Mouse (Mus musculus): ENCODE results near the gene Eme1.
"Not testable (repeated sequence)": the region's sequence is repeated elsewhere in the genome, so short reads cannot be mapped to it uniquely, and the experiment has no call there.

The Eme1 gene

DNA sequence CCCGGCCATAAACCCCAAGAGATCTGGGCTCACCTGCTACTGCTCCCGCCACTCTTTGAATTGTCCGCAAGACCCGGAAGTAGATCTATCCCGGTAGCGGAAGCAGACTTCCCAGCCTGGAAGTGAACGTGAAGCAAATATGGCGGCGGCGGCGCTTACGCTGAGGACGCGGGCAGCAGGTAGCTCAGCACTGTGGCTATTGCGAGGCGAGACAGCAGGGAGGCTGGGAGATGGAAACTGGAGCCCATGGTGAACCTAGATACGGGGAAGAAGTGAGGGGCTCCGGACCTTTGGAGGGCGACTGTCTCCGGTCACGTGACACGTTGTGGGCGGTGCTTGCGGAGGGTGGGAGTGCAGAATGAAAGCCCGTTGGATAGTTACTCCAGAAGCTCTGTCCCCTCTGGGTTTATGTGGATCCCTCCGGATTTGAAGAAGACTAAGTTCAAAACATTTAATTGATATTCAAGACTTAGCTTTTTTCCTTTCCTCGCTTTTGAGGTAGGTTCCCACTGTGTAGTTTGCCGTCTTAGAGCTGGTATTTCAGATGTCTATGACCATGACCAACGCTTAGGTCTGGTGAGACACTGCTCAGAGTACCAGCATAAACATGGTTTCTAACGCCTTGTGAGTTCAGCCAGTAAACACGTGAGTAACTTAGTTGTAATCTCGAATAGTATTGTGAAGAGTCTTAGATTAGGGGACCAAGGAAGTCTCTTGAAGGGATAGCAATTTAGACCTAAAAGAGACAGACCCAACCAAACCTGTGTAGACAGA lies at the start of gene Eme1, which contains the start of gene Mrpl27:
Gene Eme1, minus strand, starts transcription at position 302 of the 774 bp plus-strand sequence.
Gene Mrpl27, plus strand, starts transcription at position 105 of the 774 bp plus-strand sequence.
- DNase-seq, result peak; percentile 66 to 79

DNA sequence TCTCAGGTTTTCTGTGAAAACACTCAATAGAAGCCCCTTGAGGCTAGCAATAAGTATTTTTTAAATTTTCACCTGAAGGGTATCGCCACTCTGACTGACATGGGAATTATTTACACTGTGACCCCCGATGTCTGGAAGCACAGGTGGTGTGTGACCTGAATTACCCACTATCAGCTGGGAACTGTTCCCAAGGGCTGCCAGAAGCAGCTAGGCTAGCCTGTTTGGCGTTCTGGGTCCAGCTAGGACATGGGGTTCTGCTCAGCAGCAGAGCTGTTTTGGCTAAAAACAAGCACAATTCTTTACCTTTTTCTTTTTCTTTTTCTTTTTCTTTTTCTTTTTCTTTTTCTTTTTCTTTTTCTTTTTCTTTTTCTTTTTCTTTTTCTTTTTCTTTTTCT lies 48.4 kb upstream of the Eme1 start:
- DNase-seq, result no peak

DNA sequence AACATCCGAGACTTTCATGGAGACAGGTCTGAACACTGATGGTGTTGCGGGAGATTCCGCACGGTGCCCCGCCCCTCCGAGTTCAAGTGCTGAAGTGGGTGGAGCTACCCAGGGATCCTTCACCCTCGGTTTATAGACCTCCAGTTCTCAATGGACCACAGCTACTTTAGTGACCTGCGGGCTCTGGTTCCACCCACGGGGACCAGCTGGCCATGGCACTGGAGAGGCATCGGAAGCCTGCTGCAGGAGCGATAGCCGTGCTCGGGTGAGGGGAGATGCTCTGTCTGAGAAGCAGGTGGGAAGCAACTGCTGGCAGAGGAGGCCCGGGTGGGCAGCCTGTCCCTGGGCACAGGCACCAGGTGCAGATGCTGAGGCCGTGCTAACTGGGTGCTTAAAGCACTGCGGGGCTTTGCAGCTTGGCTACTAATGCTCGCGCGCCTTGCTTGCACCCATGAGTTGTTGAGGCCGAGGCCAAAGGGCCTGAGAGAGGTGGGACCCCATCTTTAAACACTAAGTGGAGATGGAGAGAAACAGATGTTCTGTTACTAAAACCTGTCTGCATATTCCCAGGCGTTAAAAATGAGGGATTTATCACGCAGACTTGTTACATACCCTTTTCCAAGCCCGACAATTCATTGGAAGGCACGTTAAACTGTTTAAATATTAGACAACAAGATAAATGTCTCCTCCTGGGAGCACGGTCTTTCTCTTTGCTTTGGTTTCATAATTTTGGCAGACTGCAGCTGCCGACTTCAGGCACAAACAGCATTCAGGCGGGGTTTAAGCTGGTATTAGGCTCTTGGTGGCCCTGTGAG lies 47.8 kb upstream of the Eme1 start:
- DNase-seq, result no peak

DNA sequence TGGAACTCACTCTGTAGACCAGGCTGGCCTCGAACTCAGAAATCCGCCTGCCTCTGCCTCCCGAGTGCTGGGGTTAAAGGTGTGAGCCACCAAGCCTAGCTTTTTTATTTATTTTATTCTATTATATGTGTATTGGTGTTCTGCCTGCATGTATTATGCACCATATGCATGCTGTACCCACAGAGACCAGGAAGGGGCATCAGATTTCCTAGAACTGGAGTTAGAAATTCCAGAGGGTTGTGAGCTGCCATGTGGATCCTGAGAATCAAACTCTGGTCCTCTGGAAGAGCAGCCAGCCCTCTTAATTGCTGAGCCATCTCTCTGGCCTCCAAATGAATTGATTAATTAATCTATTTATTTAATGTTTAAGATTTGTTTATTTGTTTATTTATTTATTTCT lies 45.6 kb upstream of the Eme1 start:
- DNase-seq, result no peak

DNA sequence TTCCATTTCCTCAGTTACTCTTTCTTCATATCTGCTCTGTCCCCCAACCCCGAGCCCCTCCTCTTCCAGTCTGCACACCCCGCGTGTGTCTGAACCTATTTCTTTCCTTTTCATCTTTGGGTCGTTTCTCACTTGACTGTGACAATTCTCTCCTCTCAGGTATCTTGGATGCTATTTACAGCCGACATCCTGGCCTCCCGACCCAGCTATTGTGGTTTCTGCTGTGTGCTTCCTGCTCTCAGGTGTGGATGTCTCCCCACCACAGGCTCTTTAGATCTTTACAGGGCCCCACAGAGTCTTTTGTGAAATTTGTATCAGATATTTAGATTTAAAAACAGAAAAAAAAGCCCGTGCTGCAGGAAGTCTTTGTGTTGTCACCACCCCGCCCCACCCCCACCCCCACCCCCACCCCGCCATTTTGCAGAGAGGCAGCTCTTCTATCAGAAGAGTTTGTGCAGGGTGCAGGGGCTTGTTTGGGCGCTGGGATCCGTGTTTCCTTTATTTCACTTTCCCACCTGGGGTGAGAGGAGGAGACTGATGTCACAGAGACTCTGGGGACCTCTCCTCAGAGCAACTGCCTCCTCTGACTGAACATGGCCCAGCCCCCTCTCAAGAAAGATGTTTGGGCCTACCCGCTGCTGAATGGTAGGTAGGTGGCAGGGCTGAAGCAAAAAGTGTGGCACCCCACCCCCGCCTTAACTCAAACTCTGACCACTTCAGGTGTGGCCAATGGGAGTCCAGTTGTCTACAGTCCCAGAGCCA lies 44.1 kb upstream of the Eme1 start:
- DNase-seq, result peak; percentile 55 to 76

DNA sequence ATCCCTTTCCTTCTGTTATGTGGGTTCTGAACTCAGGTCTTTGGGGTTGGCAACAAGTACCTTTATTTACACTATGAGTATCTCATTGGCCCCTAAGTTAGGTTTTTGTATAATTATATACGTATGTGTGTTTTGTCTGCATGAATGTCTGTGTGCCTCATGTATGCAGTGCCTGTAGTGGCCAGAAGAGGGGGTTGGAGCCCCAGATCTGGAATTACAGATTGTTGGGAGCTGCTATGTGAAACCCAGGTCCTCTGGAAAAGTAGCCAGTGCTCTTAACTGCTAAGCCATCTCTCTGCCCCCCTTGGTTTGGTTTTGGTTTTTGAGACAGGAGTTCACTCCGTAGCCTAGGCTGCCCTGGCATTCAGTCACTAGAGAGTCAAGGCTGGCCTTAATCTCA lies 43.4 kb upstream of the Eme1 start:
- DNase-seq, result no peak

DNA sequence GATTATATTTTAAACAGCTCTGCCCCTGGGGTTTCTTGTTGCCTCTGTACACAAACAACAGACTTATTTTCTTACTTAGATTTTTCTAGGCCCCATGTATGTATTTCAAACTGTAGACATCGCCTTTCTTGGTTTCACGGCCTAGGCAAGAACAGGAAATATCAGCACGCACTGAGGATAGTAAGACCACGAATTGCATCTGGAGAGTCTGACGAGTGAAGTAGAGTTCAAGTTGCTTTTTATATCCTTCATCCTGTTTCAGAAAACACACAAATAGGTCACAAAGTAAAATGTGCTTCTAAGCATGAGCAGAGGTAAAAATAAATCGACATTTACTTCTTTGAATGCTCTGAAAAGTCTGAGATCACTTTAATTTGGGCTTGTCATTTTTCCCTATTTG lies 41.7 kb upstream of the Eme1 start:
- DNase-seq, result no peak

DNA sequence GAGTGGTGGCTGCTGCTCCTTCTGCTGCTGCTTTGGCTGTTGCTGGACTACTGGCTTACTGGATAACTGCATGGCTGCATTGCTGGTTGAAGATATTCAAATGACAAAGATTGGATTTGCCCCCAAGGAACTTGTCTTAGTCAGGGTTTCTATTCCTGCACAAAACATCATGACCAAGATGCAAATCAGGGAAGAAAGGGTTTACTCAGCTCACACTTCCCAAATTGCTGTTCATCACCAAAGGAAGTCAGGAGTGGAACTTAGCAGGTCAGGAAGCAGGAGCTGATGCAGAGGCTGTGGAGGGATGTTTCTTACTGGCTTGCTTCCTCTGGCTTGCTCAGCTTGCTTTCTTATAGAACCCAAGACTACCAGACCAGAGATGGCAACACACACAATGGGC lies 38.7 kb upstream of the Eme1 start:
- not testable (repeated sequence) for DNase-seq

DNA sequence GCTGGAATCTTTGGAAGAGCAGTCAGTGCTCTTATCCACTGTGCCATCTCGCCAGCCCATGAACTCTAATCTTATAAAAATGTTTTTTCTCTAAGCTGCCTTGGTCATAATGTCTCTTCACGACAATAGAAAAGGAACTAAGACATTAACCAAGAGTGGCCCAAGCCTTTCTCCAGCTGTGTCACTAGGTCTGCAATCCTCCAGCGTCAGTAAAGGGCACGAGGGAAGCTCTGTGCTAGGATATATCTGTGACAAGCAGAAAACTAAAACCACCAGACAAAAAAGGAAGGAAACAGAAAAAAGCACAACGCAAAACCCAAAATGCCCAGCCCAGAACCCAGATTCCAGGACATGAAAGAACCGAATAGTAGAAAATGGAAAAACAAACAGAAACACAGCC lies 33.4 kb upstream of the Eme1 start:
- DNase-seq, result no peak

DNA sequence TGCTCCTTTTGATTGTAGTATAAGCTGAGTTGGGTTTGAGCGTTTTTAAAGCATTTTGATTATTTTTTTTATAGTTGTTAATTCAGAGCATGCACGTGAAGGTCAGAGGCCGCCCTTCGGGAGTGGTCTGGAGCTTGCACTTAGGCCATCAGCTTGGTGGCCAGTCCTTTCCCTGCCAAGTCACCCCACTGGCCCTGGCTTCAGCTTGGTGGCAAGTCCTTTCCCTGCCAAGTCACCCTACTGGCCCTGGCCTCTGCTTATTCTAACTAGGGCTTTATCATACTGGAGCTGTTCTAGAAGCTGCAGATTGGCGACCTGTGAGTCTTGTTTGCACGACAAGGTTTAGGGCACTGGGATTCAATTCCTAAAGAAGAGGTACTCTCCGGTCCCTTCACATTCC lies 28.7 kb upstream of the Eme1 start:
- no peak for DNase-seq

DNA sequence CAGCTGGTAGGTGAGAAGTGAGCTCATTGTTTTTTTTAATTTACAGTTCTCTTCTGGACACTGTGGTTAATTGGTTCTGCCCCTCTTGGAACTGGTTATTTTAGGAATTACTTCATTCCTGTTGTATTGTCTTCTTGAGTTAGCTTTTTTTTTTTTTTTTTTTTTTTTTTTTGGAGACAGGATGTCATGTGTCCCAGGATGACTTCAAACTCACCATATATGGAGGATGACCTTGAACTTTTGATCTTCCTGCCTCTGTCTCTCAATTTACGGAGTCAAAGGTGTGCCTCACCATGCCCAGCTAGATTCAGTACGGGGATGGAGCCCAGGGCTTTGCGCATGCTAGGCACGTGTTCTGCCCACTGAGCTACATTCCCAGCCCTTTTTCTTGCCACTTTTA lies 27.9 kb upstream of the Eme1 start:
- no peak for DNase-seq

DNA sequence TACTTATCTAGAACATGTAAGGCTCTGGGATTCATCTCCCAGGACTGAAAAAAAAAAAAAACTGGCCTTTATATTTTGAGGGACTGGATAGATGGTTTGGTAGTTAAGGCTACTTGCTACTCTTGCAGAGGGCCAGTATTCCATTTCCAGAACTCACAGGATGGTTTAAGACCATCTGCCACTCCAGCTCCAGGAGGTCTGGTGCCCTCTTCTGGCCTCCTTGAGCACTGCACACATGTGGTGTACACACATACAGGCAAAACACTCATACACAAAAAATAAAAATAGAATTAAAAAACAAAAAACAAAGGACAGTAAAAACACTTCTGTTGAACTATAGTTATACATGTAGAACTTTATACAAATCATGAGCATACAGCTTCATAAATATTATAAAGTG lies 26.9 kb upstream of the Eme1 start:
- DNase-seq, result no peak

DNA sequence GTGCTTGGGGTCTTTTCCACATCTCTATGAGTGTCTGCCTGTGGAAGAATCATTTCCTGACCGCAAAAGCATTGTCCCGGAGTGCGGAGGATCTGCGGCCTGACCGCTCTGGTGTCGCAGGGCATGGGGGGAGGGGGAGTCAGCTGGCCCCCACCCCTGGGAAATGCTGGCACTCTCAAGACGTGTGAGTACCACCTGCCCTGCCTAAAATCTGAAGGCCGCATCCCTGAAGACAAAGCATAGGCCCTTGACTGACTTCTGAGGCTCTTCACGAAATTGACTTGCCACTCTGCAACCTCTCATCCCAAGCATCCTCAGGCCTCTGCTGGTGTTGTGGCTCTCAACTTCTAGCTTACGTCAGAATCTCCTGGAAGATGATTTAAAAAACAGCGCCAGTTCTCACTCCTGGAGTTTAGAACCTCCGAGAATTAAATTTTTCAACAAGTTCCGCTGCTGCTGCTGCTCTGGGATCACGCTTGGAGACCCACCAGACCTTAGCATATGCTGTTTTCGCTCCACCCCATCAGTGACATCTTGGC lies 23.9 kb upstream of the Eme1 start:
- no peak for DNase-seq

DNA sequence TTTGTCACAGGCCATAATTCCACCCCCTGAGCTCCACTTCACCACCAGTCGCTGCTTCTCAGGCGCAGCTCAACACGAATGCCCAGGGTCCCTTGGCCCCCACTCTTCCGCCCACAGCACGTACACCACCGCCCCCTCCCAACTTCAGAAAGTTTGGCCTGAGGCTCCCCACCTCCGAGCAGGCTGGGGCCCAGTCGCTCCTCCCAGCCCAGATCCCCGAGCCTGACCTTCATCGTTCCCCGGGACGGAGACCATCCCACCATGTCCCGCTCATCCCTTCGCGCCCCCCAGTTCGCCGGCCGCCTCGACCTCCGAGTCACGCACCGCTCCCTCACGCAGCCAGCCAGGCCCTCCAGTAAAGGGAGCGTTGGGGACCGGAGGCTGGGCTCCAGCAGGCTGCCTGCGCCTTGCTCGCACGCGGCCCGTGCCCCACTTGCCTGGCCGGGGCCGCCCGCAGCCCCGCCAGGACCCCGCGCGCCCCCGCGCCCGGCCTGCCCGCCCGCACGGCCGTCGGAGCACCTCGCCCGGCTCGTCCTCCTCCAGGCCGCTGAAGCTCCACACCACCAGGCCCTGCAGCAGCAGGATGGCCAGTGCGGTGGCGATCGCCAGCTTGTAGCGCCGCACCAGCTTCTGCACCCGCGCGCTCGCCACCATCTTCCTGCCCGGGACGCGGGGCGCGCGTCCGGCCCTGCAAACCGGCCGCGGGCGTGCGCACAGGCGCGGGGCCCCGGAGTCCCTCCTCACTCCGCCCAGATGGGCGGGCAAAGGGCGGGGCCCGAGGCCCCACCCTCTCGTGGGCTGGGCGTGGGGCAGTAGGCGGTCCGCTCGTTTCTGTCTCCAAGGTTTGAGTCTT lies 23.2 kb upstream of the Eme1 start, which contains the start of gene Xylt2:
Gene Xylt2, minus strand, starts transcription at position 762 of the 853 bp plus-strand sequence.
- peak; percentile 86 to 87 for DNase-seq

DNA sequence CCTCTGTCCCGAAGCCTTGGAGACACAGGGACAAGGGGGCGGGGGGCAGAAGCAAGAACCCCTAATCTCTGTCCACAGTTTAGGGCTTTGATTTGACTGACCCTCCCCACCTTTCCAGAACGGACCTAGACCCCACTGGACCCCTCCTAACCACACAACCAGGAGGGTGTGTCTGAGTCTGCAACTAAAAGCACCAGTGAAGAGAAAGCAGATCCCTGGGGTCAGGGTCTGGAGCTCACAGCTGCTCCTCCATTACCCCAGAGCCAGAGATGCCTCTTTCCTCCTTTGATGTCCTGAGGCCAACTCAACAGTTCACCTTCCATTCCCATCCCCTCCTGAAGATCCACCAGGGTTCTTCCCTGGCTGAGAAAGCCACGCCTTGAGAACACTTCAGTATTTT lies 22.5 kb upstream of the Eme1 start:
- no peak for DNase-seq

DNA sequence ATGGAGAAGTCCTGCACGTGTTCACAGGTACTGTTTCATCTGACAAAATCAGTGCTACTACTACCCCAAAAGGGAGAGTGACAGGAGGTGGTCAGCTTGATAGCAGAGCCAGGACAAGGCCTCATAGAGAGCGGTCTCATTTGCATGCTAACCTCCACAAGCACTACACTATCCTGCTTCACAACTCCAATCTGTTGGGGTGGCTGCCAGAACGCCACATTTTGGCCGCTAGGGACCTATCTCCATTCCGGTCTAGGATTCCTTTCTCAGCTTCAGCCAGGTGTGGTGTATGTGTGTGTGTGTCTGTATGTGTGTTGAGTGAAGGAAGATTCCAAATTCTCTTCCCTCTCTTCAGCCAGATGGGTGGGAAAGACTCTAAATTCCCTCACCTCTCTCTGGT lies 21.7 kb upstream of the Eme1 start:
- no peak for DNase-seq

DNA sequence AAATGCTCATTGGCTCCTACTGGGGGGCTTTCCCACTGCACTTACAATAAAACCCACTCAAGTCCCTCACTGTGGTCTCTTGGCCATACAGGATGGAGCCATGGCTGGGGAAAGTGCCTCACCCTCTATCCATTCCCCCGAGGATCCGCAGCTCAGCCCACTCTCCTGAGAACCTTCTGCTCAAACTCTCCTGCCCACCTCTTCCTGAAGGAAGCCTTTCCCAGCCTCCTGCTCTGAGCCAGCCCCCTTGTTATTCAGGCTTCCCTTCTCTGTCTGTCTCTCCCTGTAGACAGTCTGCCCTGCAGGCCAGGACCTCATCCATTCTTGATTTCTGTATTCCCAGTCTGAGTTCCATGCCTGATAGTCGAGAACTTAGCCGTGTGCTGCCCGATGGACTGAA lies 21.2 kb upstream of the Eme1 start:
- no peak for DNase-seq

DNA sequence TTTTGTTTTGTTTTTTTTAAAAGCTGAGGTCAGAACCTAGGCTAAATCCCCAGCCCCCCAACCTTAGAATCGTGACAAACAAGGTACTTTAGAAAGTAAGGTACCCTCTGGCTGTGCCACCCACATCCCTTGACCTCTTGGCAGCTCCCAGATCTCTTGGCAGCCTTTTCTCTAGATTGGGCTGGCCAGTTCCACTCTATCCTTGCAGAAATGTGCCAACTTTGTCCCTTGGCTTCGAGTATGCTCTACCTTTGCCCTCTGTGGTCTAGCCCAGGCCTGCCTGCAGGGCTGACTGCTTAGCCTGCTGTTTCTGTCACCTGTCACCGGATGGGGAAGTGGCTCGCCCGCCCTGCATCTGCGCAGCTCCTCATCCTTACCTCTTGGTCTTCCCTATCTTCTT lies 11.5 kb upstream of the Eme1 start:
- no peak for DNase-seq

DNA sequence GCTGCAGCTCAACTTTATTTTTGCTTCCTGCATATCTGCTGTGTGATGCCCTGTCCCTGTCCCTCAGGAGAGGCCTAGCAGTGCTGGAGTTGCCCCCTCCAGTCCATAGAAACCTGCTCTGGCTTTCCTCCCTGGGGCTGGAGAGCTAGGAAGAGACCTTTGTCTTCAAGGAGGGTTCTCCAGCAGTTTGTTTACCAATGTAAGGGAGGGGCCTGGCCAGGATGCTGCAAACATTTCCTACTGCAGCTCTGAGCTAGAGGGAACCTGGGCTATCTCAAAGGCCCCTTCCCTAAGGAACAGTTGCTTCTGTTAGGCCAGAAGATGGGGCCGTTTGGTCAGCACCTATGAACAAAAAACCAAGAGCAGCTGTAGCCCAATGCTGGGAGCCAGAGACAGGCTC lies 7.6 kb upstream of the Eme1 start:
- DNase-seq, result no peak

DNA sequence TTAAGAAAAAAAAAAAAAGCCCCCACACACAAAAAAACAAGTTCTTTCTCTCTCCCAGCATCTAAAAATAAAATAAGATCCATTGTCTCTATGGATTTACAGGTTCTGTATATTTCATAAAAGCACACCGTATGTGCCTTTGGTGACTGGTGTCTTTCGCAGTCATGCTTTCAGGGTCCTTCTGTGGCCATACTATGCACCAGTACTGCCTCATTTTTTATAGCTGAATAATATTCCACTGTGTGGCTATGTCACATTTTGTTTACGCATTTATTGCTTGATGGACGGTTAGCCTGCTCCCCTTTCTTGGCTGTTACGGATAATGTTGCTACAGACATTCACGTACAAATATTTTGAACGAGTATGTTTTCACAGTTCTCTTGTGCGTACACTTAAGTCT lies 791 bp downstream of the Eme1 start:
- no peak for DNase-seq

DNA sequence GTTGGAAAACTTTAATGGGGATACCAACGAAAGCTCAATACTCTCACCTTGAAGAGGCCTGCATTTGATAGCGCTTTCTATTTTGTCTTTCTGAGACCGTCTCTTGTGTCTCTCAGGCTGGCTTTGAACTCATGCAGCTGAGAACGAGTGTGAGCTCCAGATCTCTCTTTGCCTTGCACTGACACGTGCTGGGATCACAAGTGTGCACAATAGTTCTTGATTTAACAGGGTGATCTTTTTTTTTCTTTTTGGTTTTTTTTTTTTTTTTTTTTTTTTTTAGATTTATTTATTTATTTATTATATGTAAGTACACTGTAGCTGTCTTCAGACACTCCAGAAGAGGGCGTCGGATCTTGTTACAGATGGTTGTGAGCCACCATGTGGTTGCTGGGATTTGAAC lies 2.5 kb downstream of the Eme1 start:
- DNase-seq, result not testable (repeated sequence)

DNA sequence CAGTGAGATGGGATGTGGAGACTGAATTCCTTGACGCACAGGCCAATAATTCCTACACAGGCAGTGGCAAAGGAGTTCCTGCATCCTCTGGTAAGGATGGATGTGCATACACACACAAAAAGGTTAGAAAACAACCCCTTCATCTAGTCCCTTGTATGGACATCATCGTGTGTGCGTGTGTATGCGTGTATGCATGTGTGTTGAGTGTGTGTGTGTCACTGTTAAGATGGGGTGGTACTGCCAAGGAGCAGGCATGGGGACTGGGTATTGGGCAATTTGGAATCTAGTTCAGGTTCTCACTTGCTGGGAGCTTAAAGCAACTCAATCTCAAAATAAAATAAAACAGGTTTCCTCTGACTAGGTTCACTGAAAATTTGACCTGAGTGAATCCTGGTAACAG lies 7.3 kb downstream of the Eme1 start:
- no peak for DNase-seq

All from thymus, adult 18-20 months (tissue).